Mouse (Mus musculus) E14TG2a.4 (cell line): ENCODE measurements around the gene Lrrc46.
A peak's percentile ranks its signal among the peaks of the same experiment; 100 is the strongest.

Source experiments
- H3K27me3 ChIP-seq: 2 replicates; pipeline ENCODE4 v1.6.1; 2014; ENCODE audit warnings: low read length, control low read depth; ENCODE audit not compliant: insufficient read depth
- H3K36me3 ChIP-seq: 2 replicates; pipeline ENCODE4 v1.6.1; 2014; ENCODE audit warnings: low read length, control low read depth; ENCODE audit not compliant: insufficient read depth
- H3K4me1 ChIP-seq: replicated peaks from 2 replicates; pipeline ENCODE4 v1.6.1; 2014; ENCODE audit warnings: low read depth, low read length, control low read depth
- H3K4me3 ChIP-seq: replicated peaks from 2 replicates; pipeline ENCODE4 v1.5.1; 2014; ENCODE audit warnings: mild to moderate bottlenecking, low read length
- H3K9me3 ChIP-seq: 2 replicates; pipeline ENCODE4 v1.6.1; 2014; ENCODE audit warnings: low read length, control low read depth
- CTCF ChIP-seq: conservative IDR thresholded peaks from 2 replicates; pipeline ENCODE4 v1.5.1; 2014; ENCODE audit warnings: low read length
- NANOG ChIP-seq: IDR thresholded peaks from 2 replicates; pipeline ENCODE4 v1.6.1; 2014; ENCODE audit warnings: borderline replicate concordance, low read length, mixed read lengths
- POU5F1 ChIP-seq: IDR thresholded peaks from 2 replicates; pipeline ENCODE4 v1.6.1; 2014; ENCODE audit warnings: low read length, borderline replicate concordance

Lrrc46 gene

DNA sequence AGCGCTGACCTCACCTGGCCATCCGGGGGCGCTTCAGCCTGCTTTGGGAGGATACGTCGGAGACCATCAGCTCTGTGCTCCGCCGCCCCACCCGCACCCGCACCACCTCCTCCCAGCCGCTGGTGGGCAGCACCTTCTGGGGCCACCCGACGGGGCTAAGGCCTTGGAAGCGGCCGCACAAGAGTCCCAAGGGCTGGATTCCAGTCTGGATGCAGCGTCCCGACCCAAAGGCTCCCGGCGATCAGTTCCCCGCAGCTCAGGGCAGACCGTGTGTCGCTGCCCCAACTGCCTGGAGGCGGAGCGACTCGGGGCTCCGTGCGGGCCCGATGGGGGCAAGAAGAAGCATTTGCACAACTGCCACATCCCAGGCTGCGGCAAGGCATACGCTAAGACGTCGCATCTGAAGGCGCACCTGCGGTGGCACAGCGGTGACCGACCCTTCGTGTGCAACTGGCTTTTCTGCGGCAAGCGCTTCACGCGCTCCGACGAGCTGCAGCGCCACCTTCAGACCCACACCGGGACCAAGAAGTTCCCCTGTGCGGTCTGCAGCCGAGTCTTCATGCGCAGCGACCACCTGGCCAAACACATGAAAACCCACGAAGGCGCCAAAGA, 19.2 kb downstream of the Lrrc46 start:
- peaks cover 68% of the 10 kb centered on the region for H3K4me1 ChIP-seq
- H3K9me3 ChIP-seq, result no peaks in the 10 kb centered on the region
- H3K4me3 ChIP-seq, result peak overlapping the region; percentile 88
- no peak for TF ChIP-seq NANOG
- TF ChIP-seq CTCF, result peak; percentile 64
- H3K27me3 ChIP-seq, result peaks cover 67% of the 10 kb centered on the region
- peaks cover 17% of the 10 kb centered on the region for H3K36me3 ChIP-seq

DNA sequence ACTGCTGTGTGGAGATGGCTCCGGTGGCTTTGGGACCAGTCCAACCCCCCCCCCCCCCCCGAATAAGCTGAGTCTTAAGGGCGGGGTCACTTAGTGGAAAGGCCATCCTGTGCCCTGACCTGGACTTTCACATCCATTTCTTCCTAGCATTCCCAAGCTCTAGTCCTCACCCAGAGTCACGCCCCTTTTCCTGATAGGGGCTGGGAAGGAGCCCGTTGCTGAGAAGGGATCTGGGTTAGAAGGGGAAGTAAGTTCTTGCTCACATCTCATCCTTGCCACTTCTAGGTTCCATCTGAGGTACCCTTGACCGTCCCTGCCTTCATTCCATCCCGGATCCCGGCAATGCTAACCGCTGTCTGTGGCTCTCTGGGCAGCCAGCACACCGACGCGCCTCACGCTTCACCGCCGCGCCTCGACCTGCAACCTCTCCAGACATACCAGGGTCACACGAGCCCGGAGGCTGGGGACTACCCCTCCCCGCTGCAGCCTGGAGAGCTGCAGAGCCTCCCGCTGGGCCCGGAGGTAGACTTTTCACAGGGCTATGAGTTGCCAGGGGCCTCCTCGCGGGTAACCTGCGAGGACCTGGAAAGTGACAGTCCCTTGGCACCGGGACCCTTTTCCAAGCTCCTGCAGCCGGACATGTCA, 20.0 kb downstream of the Lrrc46 start:
- no peaks in the 10 kb centered on the region for H3K9me3 ChIP-seq
- peaks cover 17% of the 10 kb centered on the region for H3K36me3 ChIP-seq
- H3K27me3 ChIP-seq, result peaks cover 74% of the 10 kb centered on the region
- H3K4me3 ChIP-seq, result peak overlapping the region; percentile 88
- TF ChIP-seq CTCF (no peak), POU5F1 (no peak), NANOG (no peak)
- peaks cover 68% of the 10 kb centered on the region for H3K4me1 ChIP-seq

DNA sequence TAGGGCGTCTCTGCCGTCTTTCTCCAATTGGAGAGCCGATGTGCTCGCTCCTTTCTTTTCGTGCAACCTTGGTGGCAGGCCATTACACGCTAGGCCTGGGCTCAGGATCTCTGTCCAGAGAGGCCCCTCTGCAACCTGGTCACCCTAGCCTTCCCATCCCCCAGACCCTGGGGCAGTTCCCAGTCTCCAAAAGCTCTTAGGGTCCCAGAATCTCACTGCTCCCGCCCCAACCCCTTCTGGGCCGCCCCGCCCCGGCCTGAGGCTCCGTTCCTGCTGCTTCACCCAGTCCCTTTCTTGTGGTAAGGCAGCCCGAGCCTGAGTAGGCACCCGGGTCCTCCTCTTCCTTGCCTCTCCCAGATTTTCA, 21.9 kb downstream of the Lrrc46 start:
- no peak for TF ChIP-seq CTCF
- TF ChIP-seq NANOG, result no peak
- no peak for TF ChIP-seq POU5F1
- H3K4me3 ChIP-seq, result peak overlapping the region; percentile 82
- H3K36me3 ChIP-seq, result peaks cover 9% of the 10 kb centered on the region
- H3K27me3 ChIP-seq, result peaks cover 91% of the 10 kb centered on the region
- H3K4me1 ChIP-seq, result peaks cover 53% of the 10 kb centered on the region
- no peaks in the 10 kb centered on the region for H3K9me3 ChIP-seq

DNA sequence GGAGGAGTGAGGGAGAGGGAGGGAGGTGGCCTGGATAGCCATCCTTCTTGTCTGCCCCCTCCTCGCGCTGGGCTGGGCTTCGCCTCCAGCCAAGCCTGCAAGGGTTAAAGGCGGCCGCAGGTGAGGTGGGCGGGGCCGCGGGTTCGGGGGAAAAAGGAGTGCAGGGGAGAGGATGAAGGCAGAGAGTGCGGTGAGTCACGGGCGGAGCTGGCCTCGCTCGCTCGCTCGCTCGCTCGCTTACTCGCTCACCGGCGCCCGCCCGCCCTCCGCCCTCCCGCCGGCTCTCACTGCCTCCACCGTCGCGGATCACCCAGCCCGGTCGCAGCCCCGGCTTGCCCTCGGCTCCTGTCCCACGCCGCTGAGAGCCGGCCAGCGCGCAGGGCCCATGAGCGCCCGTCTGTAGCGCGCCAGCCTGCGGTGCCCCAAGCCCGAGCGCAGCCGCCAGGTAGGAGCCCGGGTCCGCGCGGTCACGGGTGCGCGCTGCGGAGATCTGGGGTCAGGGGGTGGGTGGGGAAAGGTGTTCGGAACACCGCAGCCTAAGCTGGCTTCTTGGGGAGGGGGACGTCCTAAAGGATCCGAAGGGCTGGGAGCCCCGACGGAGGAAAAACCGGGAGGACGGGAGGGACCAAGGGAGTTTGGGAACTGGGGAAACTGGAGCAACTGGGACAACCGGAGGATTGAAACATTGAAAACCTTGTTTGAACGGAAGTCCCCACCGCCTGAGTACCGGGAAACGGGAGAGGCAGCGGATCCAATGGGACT, 22.4 kb downstream of the Lrrc46 start:
- TF ChIP-seq CTCF, result no peak
- no peak for TF ChIP-seq POU5F1
- TF ChIP-seq NANOG, result no peak
- peaks cover 90% of the 10 kb centered on the region for H3K27me3 ChIP-seq
- peak overlapping the region; percentile 82 for H3K4me3 ChIP-seq
- peaks cover 3% of the 10 kb centered on the region; the same call in 1 of the 2 replicates for H3K36me3 ChIP-seq
- H3K9me3 ChIP-seq, result no peaks in the 10 kb centered on the region
- peaks cover 48% of the 10 kb centered on the region for H3K4me1 ChIP-seq

DNA sequence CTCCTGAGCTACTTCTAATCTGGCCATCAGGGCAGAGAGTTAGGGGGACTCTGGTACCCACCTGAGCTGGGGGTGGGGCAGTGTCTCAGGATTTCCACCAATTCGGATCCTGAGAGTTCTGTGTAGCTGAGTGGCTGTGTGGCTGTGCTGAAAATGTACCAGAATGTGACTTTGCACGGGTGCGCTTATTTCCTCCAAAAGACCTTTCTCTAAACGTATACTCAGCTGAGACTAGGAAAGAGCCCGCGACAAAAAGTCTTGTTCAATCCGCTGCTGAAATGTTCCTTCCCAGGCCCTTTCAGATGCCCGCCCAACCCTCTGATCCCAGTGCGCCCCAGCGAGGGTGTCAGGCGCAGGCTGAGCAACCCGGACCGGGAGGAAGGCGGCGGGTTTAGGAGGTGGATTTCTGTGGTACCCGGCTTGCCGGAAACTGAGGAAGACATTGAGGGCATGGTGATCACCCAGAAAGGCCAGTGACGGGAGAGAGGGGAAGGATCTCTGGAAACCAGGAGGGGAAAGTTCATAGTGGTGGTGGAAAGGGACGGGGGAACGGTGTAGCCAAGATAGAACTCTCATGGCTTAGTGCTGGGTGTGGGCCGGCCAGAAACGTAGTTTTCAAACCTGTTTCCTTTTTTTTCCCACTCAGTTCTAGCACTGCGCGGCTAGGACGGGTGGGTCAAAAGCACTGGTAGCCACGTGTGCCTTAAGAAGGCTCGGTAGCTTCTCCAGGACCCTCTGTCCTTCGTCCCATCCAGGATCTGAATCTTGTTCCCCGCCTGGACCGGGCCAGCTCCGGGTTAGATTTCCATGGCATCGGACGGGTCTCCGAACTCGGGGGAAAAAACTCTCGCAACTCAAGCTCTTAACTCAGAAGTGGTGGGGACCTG, 23.3 kb downstream of the Lrrc46 start:
- no peaks in the 10 kb centered on the region for H3K36me3 ChIP-seq
- peaks cover 88% of the 10 kb centered on the region for H3K27me3 ChIP-seq
- peak overlapping the region; percentile 82 for H3K4me3 ChIP-seq
- H3K9me3 ChIP-seq, result no peaks in the 10 kb centered on the region
- peaks cover 42% of the 10 kb centered on the region for H3K4me1 ChIP-seq
- no peak for TF ChIP-seq POU5F1
- no peak for TF ChIP-seq NANOG
- TF ChIP-seq CTCF, result no peak

DNA sequence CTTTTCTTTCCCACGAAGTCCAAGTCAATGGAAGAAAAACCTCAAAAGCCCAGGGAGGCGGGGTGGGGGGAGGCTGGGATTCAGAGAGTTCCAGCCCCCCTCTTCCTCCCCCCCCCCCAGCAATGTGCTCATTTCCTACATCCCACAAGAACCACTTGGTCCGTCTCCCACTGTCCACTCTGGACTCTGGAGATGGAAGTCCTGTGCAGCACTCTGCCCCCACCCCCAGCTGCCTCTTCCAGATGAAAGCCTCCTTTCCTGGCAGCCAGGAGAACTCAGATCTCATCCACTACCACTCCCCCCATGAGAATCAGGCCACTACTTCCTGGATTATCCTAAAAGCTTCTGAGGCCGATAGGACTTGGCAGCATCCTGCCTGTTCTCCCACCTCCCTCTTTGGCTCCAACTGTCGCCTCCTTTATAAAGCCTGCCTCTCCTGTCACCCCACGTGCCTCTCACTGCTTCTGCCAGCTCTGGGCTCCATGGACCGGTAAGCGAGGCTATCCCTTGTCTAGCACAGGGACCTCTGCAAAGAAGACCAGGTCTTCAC, 28.0 kb downstream of the Lrrc46 start, which contains the start of gene Sp6:
Sp6 (plus strand) TSS at position 274 of the 550 bp plus-strand sequence.
- H3K9me3 ChIP-seq, result no peaks in the 10 kb centered on the region
- no peak for TF ChIP-seq NANOG
- no peak for TF ChIP-seq CTCF
- TF ChIP-seq POU5F1, result no peak
- H3K4me3 ChIP-seq, result no peak within 1 kb of the TSS
- no peaks in the 10 kb centered on the region for H3K36me3 ChIP-seq
- H3K27me3 ChIP-seq, result peaks cover 95% of the 10 kb centered on the region
- H3K4me1 ChIP-seq, result peaks cover 11% of the 10 kb centered on the region

DNA sequence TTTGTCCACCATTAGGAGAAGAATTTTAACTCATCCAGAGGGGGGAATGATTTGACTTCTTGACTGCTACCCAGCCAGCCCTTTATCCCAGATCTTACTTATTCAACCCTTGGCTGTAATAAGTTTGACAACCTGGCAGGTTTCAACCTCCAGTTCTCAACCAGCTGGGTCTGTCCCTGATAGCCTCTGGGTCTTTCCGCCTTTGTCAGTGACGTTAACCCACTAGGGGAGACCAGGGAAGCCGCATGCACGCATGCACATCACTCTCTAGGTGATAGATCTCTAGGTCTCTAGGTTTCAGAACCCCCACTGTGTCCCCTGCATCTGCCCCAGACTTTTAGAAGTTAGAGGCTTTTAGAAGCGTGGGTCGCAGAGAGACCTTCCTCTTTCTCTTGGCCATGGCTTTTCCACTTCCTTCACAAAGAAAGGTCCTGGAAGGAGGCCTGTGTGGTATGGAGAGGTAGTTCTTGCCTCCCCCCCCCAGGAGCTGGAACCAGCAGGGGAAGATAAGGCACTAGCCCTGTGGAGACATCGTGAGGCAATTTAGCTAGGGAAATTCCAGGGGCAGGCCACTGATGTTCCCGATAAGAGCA, 31.9 kb downstream of the Lrrc46 start:
- no peaks in the 10 kb centered on the region for H3K9me3 ChIP-seq
- H3K36me3 ChIP-seq, result no peaks in the 10 kb centered on the region
- H3K4me3 ChIP-seq, result no peak overlapping the region
- no peak for TF ChIP-seq POU5F1
- TF ChIP-seq NANOG, result no peak
- no peak for TF ChIP-seq CTCF
- peaks cover 90% of the 10 kb centered on the region for H3K27me3 ChIP-seq
- H3K4me1 ChIP-seq, result peaks cover 5% of the 10 kb centered on the region; the same call in 1 of the 2 replicates
